Mouse (Mus musculus): ENCODE data around the gene Rnf169.

DNA sequence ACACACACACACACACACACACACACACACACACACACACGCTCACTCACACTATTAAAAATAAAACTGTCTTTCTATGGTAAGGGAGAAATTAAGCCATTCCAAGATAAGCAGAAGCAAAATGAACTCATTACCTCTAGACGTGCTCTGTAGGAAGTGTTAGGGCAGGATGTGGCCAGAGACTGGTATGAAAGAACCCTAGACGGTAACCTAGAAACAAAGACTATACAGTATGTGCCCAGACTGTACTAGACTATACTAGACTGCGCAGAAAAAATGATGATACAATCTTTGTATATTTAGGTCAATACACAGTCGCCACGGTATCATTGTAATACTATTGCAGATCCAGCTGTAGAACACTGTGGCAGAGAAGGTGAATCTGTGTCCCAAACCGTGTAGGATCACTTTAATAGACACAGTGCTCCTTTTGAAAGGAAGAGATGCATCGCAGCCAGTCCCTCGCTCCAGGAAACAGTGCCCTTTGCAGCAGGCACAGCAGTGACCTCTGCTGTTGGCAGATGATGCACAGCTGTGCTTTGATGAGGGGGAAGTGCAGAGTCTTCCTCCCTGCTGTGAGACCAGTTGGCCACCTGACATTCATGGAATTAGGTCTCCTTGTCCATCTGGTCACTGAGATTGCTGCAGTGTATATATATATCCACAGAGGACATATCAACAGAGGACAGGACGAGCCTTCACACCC, 90.9 kb downstream of the Rnf169 start:
- TF ChIP-seq CTCF (IDR thresholded peaks at IDR 0.05; ENCODE audit: control insufficient read depth, insufficient read depth, insufficient replicate concordance, low read depth, low read length) (peak; percentile 22; the same call in 1 of the 2 replicates), POLR2A (IDR thresholded peaks at IDR 0.05; ENCODE audit: control insufficient read depth, low read depth, low read length) (no peak)
